Mouse (Mus musculus) ZHBTc4 (cell line): ENCODE measurements around the gene Tnfrsf13c.

Source experiments
- DNase-seq: peaks from one replicate; pipeline ENCODE4 v3.0.0-alpha.2; 2011; ENCODE audit warnings: low read depth, low spot score

Gene Tnfrsf13c

DNA sequence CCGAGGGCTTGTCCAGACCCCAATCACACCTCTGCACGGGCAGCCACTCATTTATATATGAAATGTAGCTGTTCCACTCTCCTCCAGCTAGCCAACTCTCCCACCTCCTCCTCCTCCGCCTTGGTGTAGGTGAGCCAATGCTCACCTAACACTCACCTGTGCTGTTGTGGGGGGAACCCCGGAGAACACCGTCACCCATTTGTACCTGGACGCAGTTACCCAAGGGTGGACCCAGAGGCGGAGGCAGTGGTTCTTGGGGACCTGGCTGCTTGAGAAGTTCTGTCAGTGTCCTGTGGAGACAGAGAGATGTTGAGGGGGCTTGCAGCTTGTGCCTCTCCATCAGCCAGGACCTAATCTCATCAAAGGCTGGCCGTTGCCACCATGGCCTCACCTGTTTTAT lies 15.9 kb downstream of the Tnfrsf13c start:
- DNase-seq, result no peak

DNA sequence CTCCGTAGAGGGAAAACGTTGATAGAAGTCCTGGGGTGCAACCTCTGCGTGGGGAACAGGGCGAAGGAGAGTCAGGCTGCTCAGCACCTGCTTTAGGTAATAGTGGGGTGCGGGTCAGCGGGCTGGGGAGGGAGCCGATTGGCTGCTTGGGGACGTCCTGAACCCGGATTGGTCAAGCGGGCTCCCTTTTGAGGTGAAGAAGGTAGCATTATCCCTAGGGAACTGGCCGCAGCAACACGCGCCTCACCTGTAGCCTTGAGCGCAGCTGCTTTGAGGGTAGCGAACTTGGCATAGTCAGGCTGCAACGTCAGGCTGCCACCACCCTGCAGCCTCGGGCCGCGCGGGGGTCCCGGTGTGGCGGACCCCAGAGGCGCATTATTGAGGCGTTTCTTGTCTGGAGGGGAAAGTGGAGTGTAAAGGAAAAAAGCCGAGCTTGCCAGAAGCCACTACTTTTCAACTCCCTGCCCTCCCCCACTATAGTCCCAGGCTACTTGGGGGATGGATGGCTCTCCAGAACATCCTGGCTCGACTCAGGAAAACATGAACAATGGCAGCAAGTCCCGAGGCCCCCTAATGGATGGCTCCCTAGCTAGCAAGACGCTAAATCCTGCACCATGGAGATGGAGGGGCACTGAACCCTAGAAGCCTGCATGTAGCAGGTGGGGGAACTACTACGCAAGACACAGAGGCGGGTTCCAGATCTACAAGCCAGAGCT lies 16.5 kb downstream of the Tnfrsf13c start:
- no peak for DNase-seq

DNA sequence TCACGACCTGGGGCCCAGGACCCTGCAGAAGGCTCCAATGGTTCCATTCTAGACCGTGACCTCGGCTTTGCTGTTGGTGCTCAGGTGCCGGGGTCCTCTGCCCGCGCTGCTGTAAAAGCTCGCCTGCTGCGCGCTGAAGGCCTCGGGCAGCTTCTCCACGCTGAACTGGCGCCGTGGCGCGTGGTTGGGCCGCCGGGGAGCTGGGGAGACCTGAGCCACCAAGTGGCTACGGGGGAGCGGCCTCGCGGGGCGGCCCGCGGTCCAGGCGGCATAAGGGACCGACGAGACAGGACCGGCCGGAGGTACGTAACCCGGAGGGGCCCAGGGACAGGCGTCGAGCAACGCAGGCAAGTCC lies 17.1 kb downstream of the Tnfrsf13c start:
- DNase-seq, result peak; percentile 39

DNA sequence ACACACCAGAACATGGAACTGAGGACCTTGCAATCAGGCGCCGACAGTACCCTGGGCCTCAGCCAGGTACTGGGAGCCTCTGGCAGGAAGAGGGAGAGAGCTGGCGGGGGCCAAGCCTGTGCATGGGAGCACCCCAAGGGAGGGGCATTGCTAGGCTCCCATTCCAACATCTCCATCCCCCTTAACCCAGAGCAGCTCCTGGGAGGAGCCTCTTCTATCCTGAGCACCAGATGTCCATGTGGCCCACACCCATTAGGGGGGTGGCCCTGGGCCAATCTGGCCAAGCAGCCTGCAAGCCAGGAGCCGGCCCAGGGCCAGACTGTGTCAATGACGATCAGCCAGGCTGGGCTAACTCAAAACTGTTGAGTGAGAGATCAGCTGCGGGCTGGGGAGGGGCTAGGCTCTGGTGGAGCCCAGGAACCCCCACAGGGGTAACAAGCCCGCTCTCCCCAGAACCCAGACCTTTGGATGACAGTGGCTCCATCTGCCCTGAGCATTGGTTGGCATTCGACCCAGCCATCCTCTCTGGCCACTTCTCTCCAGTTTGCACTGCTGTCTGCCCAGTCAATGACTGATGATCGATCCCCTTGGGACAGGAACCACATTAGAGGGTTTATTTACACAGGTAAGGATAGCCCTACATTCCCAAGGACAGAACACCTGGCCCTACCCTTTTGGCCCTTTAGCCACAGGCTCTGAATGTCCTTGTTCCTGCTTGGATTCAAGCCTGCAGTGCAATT lies 17.6 kb downstream of the Tnfrsf13c start:
- DNase-seq, result no peak

DNA sequence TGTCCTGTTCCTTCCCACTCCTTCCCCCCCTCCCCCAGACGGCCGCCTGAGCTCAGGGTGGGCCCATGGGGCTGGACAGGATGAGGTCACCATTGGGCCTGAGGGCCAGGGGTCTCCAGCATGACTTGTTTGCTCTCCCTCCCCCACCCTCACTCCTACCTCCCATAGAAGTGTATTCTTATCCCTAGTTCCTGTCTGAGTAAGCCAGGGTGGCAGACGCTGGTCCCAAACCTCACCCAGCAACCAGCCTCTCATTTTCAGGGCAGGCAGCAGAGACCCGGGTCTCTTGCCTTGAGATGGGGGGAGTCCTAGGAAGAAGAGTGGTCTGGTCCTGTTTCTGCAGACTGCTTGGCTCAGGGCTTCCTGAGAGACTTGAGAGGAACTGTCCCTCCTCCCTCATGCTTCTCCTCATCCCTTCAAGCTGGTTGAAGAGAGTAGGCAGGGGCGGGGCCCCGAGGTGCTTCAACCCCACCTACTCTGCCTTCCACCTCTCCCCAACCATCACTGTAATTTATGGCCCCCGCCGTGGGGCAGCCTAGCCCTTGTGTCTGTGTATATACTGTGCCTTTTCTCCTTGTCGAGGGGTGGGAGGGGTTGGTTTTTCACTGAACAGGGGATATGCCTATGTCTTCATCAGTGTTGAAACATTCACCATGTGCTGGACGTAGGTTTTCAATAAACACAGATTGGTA lies 19.3 kb downstream of the Tnfrsf13c start:
- DNase-seq, result no peak

DNA sequence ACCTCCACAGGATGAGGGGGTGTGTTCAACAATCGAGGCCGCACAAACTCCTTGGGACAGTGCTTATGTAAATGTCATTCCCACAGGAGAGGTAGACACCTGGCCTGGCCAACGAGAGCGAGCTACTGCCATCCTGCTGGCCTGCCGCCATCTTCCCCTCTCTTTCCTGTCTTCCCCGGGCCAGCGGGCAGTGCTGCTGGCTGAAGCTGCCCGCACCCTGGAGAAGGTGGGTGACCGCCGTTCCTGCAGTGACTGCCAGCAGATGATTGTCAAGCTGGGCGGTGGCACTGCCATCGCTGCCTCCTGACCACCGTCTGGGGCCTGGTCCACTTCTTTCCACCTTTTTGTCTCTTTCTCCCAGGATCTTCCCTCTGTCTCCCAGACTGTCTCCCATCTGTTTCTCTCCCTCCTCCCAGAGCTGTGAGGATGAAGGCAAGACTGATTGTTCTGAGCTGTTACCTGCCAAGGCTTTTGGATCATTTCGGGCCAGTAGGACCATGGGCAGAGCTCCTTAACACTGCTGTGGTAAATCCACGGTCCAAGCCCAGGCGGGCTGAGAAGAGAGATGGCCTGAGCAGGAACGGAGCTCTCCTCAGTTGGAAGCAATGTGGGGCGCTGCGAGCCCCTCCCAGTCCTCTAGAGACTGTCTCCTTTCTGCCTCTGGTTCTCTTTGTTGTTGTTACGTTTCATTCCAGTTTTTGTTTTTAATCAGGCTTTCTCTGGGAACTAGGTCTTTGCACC lies 20.4 kb downstream of the Tnfrsf13c start:
- no peak for DNase-seq

DNA sequence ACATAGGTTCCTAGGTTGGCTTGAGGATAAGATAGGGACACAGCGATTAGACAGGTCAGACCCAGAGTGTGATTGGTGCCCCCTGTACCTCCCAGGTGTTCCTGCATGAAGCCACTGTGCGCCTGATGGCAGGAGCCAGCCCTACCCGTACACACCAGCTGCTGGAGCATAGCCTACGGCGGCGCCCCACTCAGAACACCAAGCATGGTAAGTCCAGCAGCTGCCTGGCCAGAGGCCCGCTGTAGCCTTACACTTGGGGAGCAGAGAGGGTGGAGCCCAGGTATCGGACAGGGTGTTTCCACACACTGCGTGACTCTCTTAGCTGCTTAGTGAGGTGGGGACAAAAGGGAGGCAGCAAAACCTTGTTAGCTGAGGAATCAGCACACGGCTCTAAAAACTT lies 21.1 kb downstream of the Tnfrsf13c start:
- DNase-seq, result no peak

DNA sequence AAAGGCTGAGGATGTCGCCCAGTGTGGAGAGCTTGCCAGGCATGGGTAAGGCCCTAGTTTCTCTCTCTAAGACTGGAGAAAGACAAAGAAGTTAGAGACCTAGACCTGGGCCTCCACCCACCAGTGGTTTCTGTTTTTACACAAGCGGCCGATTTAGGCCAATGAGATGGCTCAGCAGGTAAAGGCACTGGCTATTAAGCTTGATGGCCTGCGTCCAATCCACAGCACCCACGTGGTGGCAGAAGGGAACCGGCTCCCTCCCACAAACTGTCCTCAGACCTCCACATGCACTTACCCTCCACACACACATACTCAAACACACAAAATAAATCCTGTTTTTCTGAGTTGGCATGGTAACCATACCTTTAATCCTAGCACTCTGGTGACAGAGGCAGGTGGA lies 22.1 kb downstream of the Tnfrsf13c start:
- DNase-seq, result no peak

DNA sequence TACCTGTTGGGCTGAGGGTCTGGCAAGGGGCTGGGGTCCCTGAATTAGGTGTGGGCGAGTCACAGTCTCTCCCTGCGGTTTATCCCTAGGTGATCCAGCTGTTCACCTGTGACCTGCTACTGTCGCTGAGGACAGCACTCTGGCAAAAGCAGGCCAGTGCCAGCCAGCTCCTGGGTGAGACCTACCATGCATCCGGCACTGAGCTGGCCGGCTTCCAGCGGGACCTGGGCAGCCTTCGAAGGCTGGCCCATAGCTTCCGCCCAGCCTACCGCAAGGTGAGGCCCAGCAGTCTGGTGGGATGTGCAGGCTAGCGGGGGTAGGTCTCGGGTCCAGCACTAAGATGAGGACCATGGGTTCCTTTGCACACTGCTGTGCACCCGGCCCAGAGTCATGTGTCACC lies 24.6 kb downstream of the Tnfrsf13c start:
- no peak for DNase-seq

DNA sequence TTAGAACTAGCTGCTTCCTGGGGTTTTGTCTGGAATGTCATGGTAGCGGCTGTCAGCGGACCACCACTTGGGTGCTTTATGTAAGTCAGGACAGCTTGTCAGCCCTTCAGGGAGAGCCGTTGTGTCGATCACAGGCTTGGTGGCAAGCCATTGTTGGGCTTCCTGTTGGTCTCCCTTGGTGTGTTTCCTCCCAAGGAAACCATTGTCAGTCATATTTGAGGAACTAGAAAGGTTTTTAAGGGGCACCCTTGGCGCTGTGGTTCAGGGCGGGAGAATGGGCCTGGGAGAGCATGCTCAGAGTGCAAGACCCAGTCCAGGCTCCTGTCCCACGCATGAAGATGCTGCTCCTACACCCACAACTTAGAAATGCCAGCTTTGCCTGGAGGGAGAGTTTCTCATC lies 25.8 kb downstream of the Tnfrsf13c start:
- DNase-seq, result no peak

DNA sequence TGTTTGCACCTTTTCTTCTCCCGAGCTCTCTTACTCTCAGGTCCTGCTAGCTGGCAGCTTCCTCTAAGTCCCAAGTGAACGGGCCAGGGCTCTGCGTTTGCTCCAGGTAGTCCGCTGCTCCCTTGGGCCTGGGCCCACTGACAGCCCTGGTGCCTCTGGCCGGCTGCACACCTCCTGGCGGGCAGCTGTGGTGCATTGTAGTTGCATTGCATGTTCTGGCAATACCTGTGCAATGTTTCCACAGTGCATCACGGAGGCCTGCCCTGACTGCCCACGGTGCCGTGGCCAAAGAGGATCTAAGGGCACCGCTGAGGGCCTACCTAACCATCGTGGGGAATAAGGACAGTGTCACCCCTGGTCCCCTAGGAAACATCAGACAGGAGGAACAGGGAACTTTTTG lies 26.2 kb downstream of the Tnfrsf13c start:
- no peak for DNase-seq

DNA sequence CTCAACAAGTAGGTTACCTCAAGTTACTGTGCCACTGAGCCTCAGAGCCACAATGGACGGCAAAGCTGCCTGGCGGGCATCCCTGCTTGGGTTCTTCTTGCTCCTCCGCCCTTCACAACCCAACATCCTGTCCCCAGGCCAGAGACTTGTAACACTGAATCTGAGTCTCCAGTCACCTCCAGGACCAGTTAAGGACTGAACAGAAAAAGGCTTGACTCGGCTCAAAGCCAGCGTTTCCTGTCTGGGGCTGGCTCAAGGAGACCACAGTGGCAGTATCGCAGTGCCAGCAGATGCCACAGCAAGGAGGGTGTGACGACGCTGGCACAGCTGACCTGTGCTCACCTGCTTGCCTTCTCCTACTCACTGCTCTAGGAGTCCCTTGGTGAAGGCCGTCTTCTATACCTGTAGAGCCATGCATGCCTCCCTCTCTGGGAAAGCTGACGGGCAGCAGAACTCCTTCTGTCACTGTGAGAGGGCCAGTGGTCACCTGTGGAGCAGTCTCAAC lies 26.9 kb downstream of the Tnfrsf13c start:
- DNase-seq, result no peak

DNA sequence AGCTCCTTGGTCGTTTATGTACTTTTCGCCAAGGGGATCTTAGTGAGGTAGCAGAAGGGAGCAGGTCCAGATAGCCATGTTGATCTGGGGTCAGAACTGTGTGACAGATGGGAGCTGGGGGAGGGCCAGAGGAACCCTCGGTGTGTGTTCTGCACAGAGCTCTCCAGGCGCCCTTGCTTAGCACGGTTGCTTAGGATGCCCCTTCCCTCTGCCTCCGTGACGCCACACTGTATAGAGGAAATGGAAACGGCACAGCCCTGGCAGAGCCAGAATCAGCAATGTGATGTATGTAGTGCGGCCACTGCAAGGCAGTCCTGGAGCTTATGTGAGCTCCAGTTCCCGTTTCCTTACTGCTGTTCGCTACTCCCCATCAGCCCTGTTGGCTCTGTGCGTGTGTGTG lies 27.9 kb downstream of the Tnfrsf13c start:
- DNase-seq, result no peak

DNA sequence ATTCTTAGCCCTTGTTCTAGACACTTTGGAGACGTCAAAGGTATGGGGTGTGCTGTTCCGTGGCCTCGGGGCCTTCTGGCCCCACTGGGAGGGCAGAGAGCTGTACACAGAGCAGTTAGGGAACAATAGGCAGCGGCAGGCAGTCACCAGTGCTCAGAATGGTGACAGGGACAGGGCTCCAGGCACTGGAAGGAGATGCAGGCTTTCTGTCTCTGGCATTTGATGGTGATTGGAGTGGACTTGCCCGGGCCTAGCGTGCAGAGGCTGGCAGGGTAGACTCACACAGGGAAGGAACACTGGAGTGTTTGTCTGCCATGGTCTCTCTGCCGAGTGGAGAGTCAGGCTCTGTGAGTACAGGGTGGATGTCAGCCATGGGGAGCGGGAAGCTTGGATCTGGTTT lies 31.6 kb downstream of the Tnfrsf13c start:
- DNase-seq, result no peak

DNA sequence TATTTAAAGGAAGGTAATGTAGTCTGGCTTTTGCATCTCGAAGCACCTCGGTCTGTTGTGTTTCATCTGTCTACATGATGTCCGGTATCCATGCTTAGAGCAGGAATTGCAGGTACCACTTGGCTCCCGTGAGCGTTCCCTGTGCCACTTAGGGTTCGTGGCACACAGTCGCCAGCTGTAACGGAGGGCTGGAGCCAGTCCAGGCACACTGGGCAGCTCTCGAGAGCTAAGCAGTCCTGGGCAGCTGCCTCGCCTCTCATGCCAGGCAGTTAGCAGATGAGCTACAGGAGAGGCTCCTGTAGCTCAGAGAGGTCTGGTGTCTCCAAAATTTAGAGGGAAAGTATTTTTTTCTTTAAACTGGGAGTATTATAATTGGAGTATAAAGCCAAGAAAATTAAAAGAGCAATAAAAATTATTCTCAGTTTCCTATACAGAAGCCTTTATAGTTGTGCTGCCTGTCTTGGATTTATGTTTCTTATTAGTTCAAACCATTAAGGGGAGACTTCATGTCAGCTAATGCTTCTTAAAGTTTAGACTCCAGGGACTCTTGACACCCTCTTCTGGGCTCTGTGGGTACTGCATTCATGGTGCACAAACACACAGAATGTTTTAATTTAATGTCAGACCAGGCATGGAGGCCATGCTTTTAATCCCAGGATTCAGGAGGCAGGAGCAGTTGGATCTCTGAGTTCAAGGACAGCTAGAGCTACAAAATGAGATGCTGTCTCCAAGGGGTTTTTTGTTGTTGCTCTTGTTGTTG lies 35.5 kb downstream of the Tnfrsf13c start:
- peak; percentile 86 for DNase-seq

DNA sequence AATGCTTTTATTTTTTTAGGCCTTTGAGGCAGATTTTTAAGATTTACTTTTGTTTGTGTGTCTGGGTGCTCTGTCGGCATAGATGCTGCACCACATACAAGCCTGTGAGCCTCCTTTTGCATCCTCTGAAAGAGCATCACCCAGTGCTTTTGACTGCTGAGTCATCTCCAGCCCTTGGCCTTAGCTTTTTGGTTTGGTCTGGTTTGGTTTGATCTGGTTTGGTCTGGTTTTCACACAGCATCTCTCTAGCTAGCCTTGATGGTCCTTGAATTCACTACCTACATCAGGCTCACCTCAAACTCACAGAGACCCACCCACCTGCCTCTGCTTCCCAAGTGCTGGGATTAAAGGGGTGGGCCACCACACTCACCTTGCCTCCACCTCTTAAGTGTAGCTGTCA lies 36.2 kb downstream of the Tnfrsf13c start:
- peak; percentile 92 for DNase-seq

DNA sequence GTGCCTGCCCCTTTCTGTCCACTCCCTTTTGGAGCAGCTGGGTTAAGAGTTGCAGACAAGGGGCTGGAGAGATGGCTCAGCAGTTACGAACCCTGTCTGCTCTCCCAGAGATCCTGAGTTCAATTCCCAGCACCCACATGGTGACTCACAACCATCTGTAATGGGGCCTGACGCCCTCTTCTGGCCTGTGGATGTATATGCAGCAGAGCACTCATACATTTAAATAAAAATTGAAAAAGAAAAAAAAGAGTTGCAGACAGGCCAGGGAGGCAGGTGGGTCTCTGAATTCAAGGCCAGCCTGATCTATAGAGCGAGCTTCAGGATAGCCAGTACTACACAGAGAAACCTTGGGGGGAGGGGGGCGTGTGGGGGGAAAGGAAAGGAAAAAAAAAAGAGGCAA lies 36.8 kb downstream of the Tnfrsf13c start:
- peak; percentile 48 for DNase-seq

DNA sequence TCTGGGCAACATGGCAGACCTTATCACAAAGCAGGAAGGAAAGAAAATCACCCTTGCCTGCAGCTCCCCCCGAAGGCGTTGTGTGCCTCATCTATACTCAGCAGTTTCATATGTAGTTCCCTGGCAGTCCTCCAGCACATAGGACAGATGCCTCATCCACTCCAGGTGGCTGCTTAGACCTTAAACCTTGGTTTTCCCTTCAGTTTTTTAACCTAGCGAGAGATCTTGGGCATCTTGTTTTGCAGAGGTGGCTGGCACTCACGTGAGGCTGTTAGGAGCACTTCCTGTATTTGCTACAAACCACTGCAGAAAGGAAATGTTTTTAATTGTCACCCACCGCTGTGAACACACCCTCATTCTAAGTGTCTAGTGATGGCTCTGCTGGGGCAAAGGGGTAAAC lies 37.2 kb downstream of the Tnfrsf13c start:
- no peak for DNase-seq

DNA sequence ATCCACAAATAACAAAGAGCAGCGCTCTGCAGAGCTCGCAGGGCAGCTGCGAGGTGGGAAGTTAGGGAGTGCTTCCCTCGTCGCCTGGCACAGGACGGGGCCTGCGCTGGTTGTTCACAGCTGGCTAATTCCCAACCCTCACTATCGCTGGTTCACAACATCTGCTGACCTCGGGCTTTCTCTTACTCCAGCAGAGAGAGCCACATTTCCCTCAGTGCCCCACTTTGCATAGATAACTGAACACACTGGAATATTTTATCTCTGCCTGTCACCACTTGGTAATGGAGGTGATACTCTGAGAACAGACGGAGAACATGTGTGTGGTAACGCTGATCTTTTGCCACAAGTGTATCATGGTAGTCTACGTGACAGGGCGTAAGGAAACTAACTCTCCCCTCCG lies 38.0 kb downstream of the Tnfrsf13c start:
- no peak for DNase-seq

DNA sequence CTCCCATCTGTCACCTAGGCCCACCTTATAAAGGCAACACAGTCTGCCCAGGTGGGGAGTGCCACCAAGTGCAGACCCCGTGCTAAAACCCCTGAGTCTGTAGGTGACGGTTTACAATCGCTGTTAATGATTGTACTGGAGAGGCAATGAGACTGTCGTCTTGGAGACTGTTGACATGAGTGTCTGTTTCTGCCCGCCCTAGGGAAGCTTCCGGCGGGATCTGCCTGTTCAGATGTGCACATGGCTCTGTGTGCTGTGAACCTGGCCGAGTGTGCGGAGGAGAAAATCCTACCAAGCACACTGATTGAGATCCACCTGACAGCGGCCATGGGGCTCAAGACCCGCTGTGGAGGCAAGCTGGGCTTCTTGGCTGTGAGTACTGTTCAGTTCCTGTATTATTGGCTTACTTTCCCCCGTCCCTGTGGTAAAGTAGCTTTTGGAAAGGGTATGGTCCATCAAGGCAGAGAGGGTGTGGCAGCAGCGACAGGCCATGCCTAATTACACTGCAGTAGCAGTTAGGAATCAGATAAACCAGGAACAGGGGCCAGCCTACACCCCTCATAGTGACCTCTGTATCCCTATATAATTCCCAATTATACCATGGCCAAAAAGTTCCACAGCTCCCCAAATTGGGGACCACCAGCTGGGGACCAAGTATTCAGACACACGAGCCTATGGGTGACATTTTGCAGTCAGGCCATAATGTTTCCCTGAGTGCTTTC lies 38.9 kb downstream of the Tnfrsf13c start:
- DNase-seq, result no peak

DNA sequence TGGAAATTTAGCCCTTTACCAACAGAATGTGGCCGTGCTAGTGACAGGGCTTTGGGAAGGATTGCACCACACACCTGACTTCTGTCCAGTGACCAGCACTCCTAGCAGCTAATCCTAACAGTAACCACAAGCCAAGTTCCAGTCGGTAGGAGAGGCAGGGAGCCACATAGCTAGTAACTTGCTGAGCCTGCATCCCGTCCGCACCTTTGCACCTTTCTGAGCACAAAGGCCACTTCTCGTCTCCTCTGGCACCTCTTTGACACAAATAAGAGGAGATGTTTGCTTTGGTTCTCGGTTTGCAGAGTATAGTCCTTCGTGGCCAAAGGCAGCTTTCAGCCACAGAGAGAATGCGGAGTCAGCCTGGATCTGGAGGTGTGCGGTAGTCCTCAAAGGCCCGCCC lies 39.5 kb downstream of the Tnfrsf13c start:
- no peak for DNase-seq
